Mouse (Mus musculus): ENCODE measurements around the gene Vmn1r188.
"Not testable (repeated sequence)": the region's sequence is repeated elsewhere in the genome, so short reads cannot be mapped to it uniquely, and the experiment has no call there.

GRCm38 (mm10) chr13:22035267-22036148, 48.7 kb upstream of the Vmn1r188 start, which contains the start of the genes Hist1h2ah and Hist1h2bk:
- not testable (repeated sequence) for TF ChIP-seq CTCF (IDR thresholded peaks at IDR 0.05; ENCODE audit: extremely low read depth, insufficient read depth, low read length)
- TF ChIP-seq POLR2A (IDR thresholded peaks at IDR 0.05; ENCODE audit: extremely low read depth, insufficient read depth, low read length), result peak; percentile 78

All from cortical plate, adult 2 months (tissue).